Mouse (Mus musculus) kidney, postnatal 0 days (tissue): Measurements from ENCODE around the gene Tmem45b. TPM values are rescaled to one million over a fixed set of nuclear protein-coding genes. Genes with fewer than 3 reads are reported as not detected.

Source experiments
- ATAC-seq: fragments of 200-750 bp; cut with Nextera tagmentation; replicated peaks from 2 replicates; pipeline ENCODE4 v1.8.0; 2017; ENCODE audit warnings: low read depth, moderate number of reproducible peaks, moderate TSS enrichment, moderate library complexity; ENCODE audit not compliant: low FRiP score
- DNase-seq: peaks from one replicate; pipeline ENCODE4 v3.0.0-alpha.2; 2016; ENCODE audit warnings: low spot score
- H3K27ac ChIP-seq: fragments of 300-500 bp; sonication (generic); 2 replicates; pipeline ENCODE4 v1.5.1; 2014; ENCODE audit warnings: mild to moderate bottlenecking
- H3K27me3 ChIP-seq: fragments of 300-500 bp; sonication (generic); 2 replicates; pipeline ENCODE4 v1.6.1; 2014; ENCODE audit warnings: low read length, mixed read lengths; ENCODE audit not compliant: insufficient read depth
- H3K36me3 ChIP-seq: fragments of 300-500 bp; sonication (generic); 2 replicates; pipeline ENCODE4 v1.6.1; 2014; ENCODE audit warnings: low read length, mixed read lengths; ENCODE audit not compliant: insufficient read depth
- H3K4me1 ChIP-seq: fragments of 300-500 bp; sonication (generic); replicated peaks from 2 replicates; pipeline ENCODE4 v1.6.1; 2014; ENCODE audit warnings: antibody characterized with exemption, low read length, mixed read lengths; ENCODE audit not compliant: insufficient read depth
- H3K4me2 ChIP-seq: fragments of 300-500 bp; sonication (generic); 2 replicates; pipeline ENCODE4 v1.6.1; 2014; ENCODE audit warnings: mild to moderate bottlenecking, low read length, moderate library complexity, mixed read lengths
- H3K4me3 ChIP-seq: fragments of 300-500 bp; sonication (generic); replicated peaks from 2 replicates; pipeline ENCODE4 v1.5.1; 2014; ENCODE audit warnings: low read depth, low read length
- H3K9ac ChIP-seq: fragments of 300-500 bp; sonication (generic); 2 replicates; pipeline ENCODE4 v1.6.1; 2014; ENCODE audit warnings: low read depth, low read length
- H3K9me3 ChIP-seq: fragments of 300-500 bp; sonication (generic); replicated peaks from 2 replicates; pipeline ENCODE4 v1.6.1; 2016; ENCODE audit warnings: low read length, inconsistent platforms, mixed read lengths
- CTCF ChIP-seq: IDR thresholded peaks from 2 replicates; pipeline ENCODE4 v1.5.1; 2016; ENCODE audit warnings: antibody characterized with exemption, low read depth, mild to moderate bottlenecking, moderate library complexity
- WGBS: fragments of 180-500 bp; shearing (Covaris S2); extraction: QIAGEN DNeasy Blood & Tissue Kit; methylation state at CpG from one replicate; pipeline ENCODE4 v1.1.7; 2014; 5-methylcytosine and 5-hydroxymethylcytosine counted together
- polyA plus RNA-seq: library from polyadenylated mRNA; unstranded; fragments of >200 nt; fragmentation: Nextera tagmentation; extraction: Ambion mirVana; gene quantifications from 2 replicates; pipeline ENCODE4 v1.2.1, GENCODE M21; 2015

Gene Tmem45b
- polyA plus RNA-seq, 1 experiment from 2014 or later, result 54.9 TPM

DNA sequence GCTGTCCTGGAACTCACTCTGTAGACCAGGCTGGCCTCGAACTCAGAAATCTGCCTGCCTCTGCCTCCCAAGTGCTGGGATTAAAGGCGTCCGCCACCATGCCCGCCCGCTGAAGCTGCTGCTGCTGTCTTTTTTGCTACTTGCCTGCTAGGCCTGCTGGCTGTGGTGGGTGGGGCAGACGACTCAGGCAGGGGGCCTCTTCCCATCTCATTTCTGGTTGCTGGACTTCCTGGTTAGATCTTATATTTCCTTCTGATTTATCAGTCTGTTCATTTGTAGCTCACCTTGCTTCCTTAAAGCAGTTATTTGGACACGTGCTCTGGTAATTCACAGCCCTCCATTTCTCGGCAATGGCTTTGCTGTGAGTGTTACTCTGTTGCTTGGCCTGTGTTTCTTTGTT lies 28.8 kb downstream of the Tmem45b start:
- H3K4me1 ChIP-seq, result no peaks in the 10 kb centered on the region
- no peak overlapping the region for H3K27ac ChIP-seq
- WGBS, result 85% methylated on average over 8 of the region's 8 CpGs
- no peaks in the 10 kb centered on the region for H3K36me3 ChIP-seq
- no peak for ATAC-seq
- H3K27me3 ChIP-seq, result no peaks in the 10 kb centered on the region
- no peak overlapping the region for H3K9ac ChIP-seq
- TF ChIP-seq CTCF, result no peak
- H3K4me3 ChIP-seq, result no peak overlapping the region
- H3K4me2 ChIP-seq, result no peak overlapping the region
- H3K9me3 ChIP-seq, result no peaks in the 10 kb centered on the region
- no peak for DNase-seq

DNA sequence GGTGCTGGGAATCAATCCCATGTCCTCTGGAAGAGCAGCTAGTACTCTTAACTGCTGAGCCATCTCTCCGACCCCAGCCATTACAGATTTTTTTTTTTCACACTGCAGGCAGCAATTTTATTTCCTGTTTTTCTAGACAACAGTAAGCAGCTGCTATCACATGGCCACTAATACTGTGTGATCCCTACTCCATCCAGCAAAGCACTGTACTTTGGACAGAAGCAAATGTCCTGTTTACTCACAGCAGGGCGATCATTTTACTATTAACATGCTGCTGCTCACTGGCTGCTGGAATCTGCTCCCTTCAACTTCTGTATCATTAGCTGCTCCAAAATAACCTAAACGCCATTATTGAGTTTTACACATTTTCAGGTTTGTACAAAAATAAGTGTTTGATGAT lies 30.8 kb downstream of the Tmem45b start:
- H3K4me3 ChIP-seq, result no peak overlapping the region
- H3K9ac ChIP-seq, result no peak overlapping the region
- H3K27ac ChIP-seq, result no peak overlapping the region
- ATAC-seq, result no peak
- no peaks in the 10 kb centered on the region for H3K4me1 ChIP-seq
- DNase-seq, result no peak
- WGBS, result 70% methylated on average over 3 of the region's 3 CpGs
- no peaks in the 10 kb centered on the region for H3K9me3 ChIP-seq
- no peaks in the 10 kb centered on the region for H3K36me3 ChIP-seq
- TF ChIP-seq CTCF, result no peak
- H3K4me2 ChIP-seq, result no peak overlapping the region
- H3K27me3 ChIP-seq, result no peaks in the 10 kb centered on the region

DNA sequence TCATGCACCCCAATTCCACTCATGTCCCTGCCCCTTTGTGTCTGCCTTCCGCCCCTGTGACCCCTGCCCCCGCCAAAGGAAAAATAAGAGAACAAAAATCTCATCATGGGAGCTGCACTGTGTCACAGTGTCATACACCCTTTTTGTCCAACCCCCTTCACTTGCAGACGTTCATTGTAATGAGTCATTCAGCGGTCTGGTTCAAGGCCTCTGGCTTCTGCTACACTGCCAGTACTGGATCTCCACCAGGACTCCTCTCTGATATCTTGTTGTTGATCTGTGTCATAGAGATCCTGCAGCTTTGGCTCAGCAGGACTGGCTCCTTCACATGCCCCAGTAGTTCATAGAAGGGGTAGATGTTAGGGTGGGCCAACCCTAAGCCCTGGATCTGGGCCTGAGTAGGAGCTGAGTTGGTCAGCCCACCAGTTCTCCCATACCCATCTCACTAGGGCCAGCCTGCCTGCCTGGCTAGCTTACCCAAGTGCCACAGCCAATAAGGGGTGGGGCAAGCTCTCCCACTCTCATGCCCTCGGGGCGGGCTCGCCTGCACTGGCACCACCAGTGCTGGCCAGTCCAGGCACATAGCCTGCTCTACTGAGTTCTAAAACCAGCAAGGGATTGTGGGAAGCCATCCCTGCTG lies 31.8 kb downstream of the Tmem45b start:
- DNase-seq, result no peak
- Histone ChIP-seq H3K27ac (no peak overlapping the region), H3K27me3 (no peaks in the 10 kb centered on the region), H3K9me3 (no peaks in the 10 kb centered on the region), H3K36me3 (no peaks in the 10 kb centered on the region), H3K4me2 (no peak overlapping the region), H3K4me1 (no peaks in the 10 kb centered on the region), H3K4me3 (no peak overlapping the region), H3K9ac (no peak overlapping the region)
- ATAC-seq, result peak; percentile 25; the same call in 1 of the 2 replicates
- TF ChIP-seq CTCF, result no peak
- 69% methylated on average over 7 of the region's 7 CpGs for WGBS

DNA sequence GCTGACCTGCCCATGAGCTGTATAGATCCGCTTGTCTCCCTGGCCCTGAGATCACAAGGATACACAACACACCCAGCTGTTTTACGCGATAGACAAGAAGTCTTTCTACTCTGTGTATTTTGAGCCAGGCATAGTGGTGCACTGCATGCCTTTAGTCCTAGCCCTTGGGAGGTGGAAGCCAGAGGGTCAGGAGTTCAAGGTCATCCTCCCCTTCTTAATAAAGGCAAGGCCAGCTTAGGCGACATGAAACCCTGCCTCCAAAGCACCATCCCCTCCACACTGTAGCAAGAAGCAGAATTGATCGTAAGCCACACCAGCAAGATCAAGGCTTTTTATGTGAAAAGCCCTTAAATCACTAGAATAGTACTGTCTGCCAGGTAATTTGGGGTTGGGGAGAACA lies 32.5 kb downstream of the Tmem45b start:
- 46% methylated on average over 5 of the region's 5 CpGs for WGBS
- Histone ChIP-seq H3K9ac (no peak overlapping the region), H3K27me3 (no peaks in the 10 kb centered on the region), H3K4me3 (no peak overlapping the region), H3K36me3 (no peaks in the 10 kb centered on the region), H3K27ac (no peak overlapping the region), H3K4me2 (no peak overlapping the region), H3K9me3 (no peaks in the 10 kb centered on the region), H3K4me1 (no peaks in the 10 kb centered on the region)
- no peak for DNase-seq
- TF ChIP-seq CTCF, result no peak
- no peak for ATAC-seq

DNA sequence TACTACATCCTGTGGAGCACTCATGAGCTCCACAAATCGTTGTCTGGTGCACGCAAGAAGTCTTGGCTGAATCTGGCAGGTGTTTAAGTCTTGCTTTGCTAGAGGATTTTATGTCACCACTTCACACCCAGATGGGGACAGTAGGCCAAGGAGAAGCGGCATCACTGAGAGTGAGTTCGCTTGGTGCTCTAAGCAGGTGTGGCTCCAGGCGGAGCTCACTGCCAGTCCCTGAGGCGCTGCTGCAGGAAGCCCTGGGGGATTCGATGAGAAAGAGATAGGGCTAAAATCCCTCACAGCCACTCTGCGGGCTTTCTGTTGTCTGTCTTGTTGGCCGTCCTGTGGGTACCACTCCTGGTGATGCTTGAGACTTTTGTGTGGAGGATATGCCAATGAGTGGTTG lies 34.3 kb downstream of the Tmem45b start:
- H3K4me2 ChIP-seq, result no peak overlapping the region
- ATAC-seq, result no peak

DNA sequence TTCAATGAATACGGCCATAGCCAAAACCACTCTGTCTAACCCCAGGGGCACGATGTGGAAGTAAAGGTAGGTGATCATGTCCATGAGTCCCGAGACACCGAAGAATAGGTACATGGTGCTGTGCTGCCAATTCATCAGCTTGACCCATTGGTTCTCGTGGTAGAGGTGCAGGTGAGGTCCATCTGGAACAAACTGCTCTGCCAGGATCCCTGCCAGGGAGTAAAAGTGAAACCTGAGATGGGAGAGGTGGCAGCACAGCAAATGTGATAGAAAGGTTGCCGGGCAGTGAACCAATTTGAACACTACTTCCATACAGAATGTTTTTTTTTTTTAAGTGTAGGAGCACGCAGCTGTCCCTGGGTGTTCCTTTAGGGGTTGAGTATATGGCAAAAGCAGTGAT lies 35.3 kb downstream of the Tmem45b start:
- no peaks in the 10 kb centered on the region for H3K9me3 ChIP-seq
- ATAC-seq (no peak), DNase-seq (no peak)
- TF ChIP-seq CTCF, result no peak
- 66% methylated on average over 7 of the region's 7 CpGs for WGBS
- no peak overlapping the region for H3K9ac ChIP-seq
- no peak overlapping the region for H3K4me2 ChIP-seq
- 0 out of 2 replicates have a peak, but pooled peaks cover 2% of the 10 kb centered on the region for H3K36me3 ChIP-seq
- no peaks in the 10 kb centered on the region for H3K4me1 ChIP-seq
- H3K27ac ChIP-seq, result no peak overlapping the region
- H3K27me3 ChIP-seq, result no peaks in the 10 kb centered on the region
- H3K4me3 ChIP-seq, result no peak overlapping the region

More for the DNA sequence above, 34.3 kb downstream of the Tmem45b start:
- 69% methylated on average over 9 of the region's 9 CpGs for WGBS
- no peak for TF ChIP-seq CTCF
- H3K4me3 ChIP-seq, result no peak overlapping the region
- H3K27ac ChIP-seq, result no peak overlapping the region
- H3K36me3 ChIP-seq, result no peaks in the 10 kb centered on the region
- H3K27me3 ChIP-seq, result no peaks in the 10 kb centered on the region
- H3K4me1 ChIP-seq, result no peaks in the 10 kb centered on the region
- no peak overlapping the region for H3K9ac ChIP-seq
- DNase-seq, result no peak
- no peaks in the 10 kb centered on the region for H3K9me3 ChIP-seq

DNA sequence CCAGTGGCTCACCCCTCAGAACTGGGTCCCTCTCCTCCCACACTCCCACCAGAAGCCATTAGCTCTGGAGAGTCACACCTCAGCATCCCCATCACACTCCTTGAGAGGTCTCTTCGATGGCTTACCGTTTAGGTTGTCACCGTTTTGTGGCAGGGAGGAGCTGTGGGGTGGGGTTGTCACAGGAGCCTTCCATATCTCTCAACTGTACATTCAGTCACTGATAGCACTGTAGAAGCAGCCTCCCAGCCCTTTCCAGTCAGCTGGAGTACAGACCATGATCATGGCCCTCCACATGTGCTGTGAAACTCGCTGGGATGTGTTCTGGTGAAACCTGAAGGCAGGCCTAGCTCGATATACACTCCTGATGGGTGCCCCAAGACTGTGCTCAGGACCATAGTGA lies 42.1 kb downstream of the Tmem45b start:
- WGBS, result 83% methylated on average over 5 of the region's 5 CpGs
- Histone ChIP-seq H3K9ac (no peak overlapping the region), H3K27ac (no peak overlapping the region), H3K36me3 (peaks cover 45% of the 10 kb centered on the region; the same call in 1 of the 2 replicates), H3K4me2 (no peak overlapping the region), H3K27me3 (no peaks in the 10 kb centered on the region), H3K4me3 (no peak overlapping the region), H3K9me3 (no peaks in the 10 kb centered on the region), H3K4me1 (no peaks in the 10 kb centered on the region)
- DNase-seq (no peak), ATAC-seq (no peak)
- no peak for TF ChIP-seq CTCF
